Mouse (Mus musculus) forebrain, embryonic 16.5 days (tissue): ENCODE measurements around the gene Grid1. TPM values are rescaled to one million over a fixed set of nuclear protein-coding genes. Genes with fewer than 3 reads are reported as not detected.

ENCODE experiments used
- ATAC-seq: fragments of 200-750 bp; cut with Nextera tagmentation; 2 replicates; pipeline ENCODE4 v1.8.0; 2017; ENCODE audit warnings: mild to moderate bottlenecking, moderate library complexity
- H3K27ac ChIP-seq: fragments of 300-500 bp; sonication (generic); 2 replicates; pipeline ENCODE4 v1.5.1; 2014; ENCODE audit warnings: low read length, control low read depth
- H3K27me3 ChIP-seq: fragments of 300-500 bp; sonication (generic); replicated peaks from 2 replicates; pipeline ENCODE4 v1.6.1; 2014; ENCODE audit warnings: low read length; ENCODE audit not compliant: control insufficient read depth, insufficient read depth
- H3K36me3 ChIP-seq: fragments of 300-500 bp; sonication (generic); 2 replicates; pipeline ENCODE4 v1.6.1; 2014; ENCODE audit not compliant: control insufficient read depth, insufficient read depth
- H3K4me1 ChIP-seq: fragments of 300-500 bp; sonication (generic); replicated peaks from 2 replicates; pipeline ENCODE4 v1.6.1; 2014; ENCODE audit warnings: low read length; ENCODE audit not compliant: control insufficient read depth, insufficient read depth
- H3K4me2 ChIP-seq: fragments of 300-500 bp; sonication (generic); 2 replicates; pipeline ENCODE4 v1.6.1; 2014; ENCODE audit warnings: mild to moderate bottlenecking, low read length, control low read depth
- H3K4me3 ChIP-seq: fragments of 300-500 bp; sonication (generic); replicated peaks from 2 replicates; pipeline ENCODE4 v1.5.1; 2014; ENCODE audit warnings: mild to moderate bottlenecking, low read length, control low read depth
- H3K9ac ChIP-seq: fragments of 300-500 bp; sonication (generic); replicated peaks from 2 replicates; pipeline ENCODE4 v1.6.1; 2014; ENCODE audit warnings: low read depth, low read length, control low read depth
- H3K9me3 ChIP-seq: fragments of 300-500 bp; sonication (generic); 2 replicates; pipeline ENCODE4 v1.6.1; 2016; ENCODE audit warnings: low read length; ENCODE audit not compliant: control insufficient read depth
- WGBS: fragments of 180-500 bp; shearing (Covaris S2); extraction: QIAGEN DNeasy Blood & Tissue Kit; methylation state at CpG from one replicate; pipeline ENCODE4 v1.1.7; 2014; 5-methylcytosine and 5-hydroxymethylcytosine counted together
- polyA plus RNA-seq: library from polyadenylated mRNA; unstranded; fragments of >200 nt; fragmentation: Nextera tagmentation; extraction: Ambion mirVana; gene quantifications from 2 replicates; pipeline ENCODE4 v1.2.1, GENCODE M21; 2015

Grid1 gene
- polyA plus RNA-seq, 1 experiment from 2014 or later = 4.5 TPM

DNA sequence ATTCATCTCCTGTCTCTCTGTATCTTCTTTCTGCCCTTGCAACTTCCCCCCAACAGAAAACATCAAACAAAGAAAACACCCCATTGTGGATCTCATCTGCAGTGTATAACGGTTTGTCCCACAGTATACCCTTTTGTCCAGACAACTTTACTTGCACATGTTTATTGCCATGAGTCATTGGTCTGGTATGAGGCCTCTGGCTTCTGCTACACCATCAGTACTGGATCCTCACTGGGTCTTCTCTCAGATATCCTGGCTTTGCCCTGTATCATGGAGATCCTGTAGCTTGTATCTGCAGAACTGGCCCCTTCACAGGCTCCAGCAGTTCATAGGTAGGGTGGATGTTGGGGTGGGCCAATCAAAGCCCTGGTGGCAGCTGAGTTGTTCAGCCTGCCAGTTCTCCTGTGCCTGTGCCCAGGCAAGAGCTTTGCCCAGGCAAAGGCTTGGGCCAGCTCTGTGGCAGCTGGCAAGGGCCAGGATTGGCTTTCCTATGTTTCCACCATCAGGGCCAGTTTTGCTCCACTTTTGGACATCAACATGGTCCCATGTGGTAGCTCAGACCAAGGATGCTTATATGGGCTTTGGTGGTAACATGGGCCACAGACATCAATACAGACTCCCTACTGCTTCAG, 26.4 kb upstream of the Grid1 start:
- H3K9ac ChIP-seq = no peak overlapping the region
- ATAC-seq = no peak
- no peaks in the 10 kb centered on the region for H3K27me3 ChIP-seq
- H3K27ac ChIP-seq = no peak overlapping the region
- no peak overlapping the region for H3K4me2 ChIP-seq
- 78% methylated on average over 1 of the region's 1 CpGs for WGBS
- H3K36me3 ChIP-seq = no peaks in the 10 kb centered on the region
- no peaks in the 10 kb centered on the region for H3K4me1 ChIP-seq
- no peaks in the 10 kb centered on the region for H3K9me3 ChIP-seq
- H3K4me3 ChIP-seq = no peak overlapping the region

DNA sequence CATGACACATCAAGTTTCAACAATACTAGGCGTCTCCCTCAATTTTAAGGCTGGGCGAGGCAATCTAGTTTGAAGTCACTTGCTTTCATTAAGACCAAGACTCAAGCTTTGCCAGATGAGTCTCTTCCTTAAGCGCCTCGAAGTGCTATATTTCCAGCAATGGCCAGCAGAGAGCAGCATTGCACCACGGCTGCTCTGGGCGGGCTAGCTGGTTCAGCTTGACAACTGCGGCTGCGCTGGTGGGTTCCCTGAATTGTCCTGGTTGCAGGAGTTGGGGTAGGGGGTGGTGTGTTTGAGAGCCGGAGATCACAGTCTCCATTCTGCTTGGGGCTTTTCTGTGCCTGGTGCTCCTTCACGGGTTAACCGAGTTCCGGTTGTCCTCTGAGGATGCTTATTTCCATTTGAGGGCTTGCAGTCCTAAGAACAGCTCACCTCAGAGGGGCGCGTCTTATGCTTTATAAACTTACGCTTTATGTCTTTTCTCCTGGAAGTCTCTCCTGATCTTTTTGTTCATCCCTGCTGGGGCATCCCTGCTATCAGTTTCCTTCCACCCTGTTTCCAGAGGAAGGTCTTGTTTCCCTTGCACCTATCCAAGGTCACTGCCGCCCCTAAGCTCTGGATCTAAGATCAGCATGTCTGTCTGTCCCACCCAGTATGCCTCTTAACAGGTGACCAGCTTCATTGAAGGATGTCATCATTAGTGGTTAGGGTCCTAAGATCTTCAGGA, 9.0 kb upstream of the Grid1 start:
- peak overlapping the region; percentile 26 for H3K4me3 ChIP-seq
- no peaks in the 10 kb centered on the region for H3K36me3 ChIP-seq
- peaks cover 5% of the 10 kb centered on the region for H3K27me3 ChIP-seq
- 17% methylated on average over 16 of the region's 16 CpGs for WGBS
- peak; percentile 92 for ATAC-seq
- H3K9me3 ChIP-seq = no peaks in the 10 kb centered on the region
- H3K4me1 ChIP-seq = peaks cover 5% of the 10 kb centered on the region
- no peak overlapping the region for H3K27ac ChIP-seq
- peak overlapping the region; percentile 51 for H3K4me2 ChIP-seq
- H3K9ac ChIP-seq = peak overlapping the region; percentile 19; the same call in 1 of the 2 replicates

DNA sequence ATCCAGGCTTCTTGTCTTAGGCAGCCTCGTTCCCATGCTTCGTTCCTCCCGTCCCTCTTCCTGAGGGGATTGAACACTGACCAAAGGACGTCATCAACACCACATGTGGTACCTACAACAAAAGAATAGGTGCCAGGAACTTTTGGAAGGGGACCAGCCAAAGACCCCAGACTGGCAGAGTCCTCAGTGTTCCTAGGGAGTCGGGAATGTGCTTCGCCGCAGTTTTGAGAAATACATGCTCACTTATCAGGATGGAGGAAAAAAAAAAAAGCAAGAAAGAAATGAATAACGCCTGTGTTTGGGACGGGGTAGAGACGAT, 8.5 kb upstream of the Grid1 start:
- Histone ChIP-seq H3K4me3 (no peak overlapping the region), H3K4me2 (no peak overlapping the region; the same call in 1 of the 2 replicates), H3K4me1 (peaks cover 5% of the 10 kb centered on the region), H3K9ac (no peak overlapping the region; the same call in 1 of the 2 replicates), H3K36me3 (no peaks in the 10 kb centered on the region), H3K27ac (no peak overlapping the region), H3K27me3 (peaks cover 10% of the 10 kb centered on the region), H3K9me3 (no peaks in the 10 kb centered on the region)
- 65% methylated on average over 10 of the region's 10 CpGs for WGBS
- ATAC-seq = 0 out of 2 replicates have a peak, but pooled peaks have one; percentile 21

DNA sequence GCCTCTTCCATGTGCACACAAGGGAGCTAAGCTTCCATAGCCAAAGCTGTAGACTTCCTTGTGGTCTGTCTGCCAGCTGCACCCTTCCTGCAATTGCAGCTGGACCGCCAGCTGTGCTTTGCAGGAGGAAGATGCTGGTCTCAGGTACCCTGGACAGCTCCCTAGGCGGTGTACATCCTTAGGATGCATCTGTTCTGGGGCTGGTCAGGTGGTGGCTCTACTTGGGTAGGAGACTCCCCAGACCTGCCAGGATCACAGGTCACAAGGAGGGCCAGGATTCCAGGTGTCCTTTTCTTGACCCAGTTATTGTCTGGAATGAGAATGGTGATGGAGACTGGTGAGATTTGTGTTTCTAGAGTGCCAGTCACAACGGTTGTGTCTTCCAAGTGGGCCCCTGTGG, 3.6 kb upstream of the Grid1 start:
- H3K4me1 ChIP-seq = peaks cover 16% of the 10 kb centered on the region
- no peaks in the 10 kb centered on the region for H3K9me3 ChIP-seq
- H3K9ac ChIP-seq = no peak overlapping the region
- H3K4me3 ChIP-seq = no peak overlapping the region
- peaks cover 37% of the 10 kb centered on the region for H3K27me3 ChIP-seq
- no peak overlapping the region for H3K4me2 ChIP-seq
- WGBS = 57% methylated on average over 3 of the region's 3 CpGs
- H3K27ac ChIP-seq = no peak overlapping the region
- no peak for ATAC-seq
- H3K36me3 ChIP-seq = no peaks in the 10 kb centered on the region

DNA sequence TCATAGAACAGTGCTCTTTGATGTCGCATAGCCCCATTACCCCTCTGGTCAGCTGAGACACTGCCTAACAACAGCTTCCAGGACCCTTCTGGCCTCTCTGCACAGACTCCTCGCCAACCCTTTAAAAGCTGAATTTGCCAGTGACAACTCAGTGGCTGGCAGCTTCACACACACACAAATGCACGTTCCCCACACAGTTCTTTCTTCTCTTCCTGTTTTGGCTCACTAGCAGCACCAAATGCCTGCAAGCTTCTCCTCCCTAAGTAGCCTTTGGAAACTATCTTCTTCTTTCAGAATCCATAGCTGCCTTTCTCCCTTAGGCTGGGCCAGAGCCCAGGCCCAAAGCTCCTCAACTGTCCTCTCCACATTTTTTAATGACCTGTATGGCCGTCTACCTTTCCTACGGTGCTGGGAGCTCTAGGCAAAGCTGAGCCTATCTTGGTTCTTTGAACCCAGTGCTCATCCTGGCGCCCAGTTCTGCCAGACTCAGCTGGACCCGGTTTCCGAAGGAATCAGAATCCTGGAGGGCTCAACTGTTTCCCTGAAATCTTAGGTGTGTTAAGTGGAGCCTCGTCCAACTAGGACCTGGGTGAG, 1.4 kb upstream of the Grid1 start:
- 5% methylated on average over 9 of the region's 9 CpGs for WGBS
- Histone ChIP-seq H3K27ac (no peak overlapping the region), H3K36me3 (no peaks in the 10 kb centered on the region), H3K27me3 (peaks cover 51% of the 10 kb centered on the region), H3K9ac (peak overlapping the region; percentile 81), H3K4me3 (peak overlapping the region; percentile 72), H3K9me3 (no peaks in the 10 kb centered on the region), H3K4me2 (peak overlapping the region; percentile 84), H3K4me1 (peaks cover 29% of the 10 kb centered on the region)
- ATAC-seq = no peak

DNA sequence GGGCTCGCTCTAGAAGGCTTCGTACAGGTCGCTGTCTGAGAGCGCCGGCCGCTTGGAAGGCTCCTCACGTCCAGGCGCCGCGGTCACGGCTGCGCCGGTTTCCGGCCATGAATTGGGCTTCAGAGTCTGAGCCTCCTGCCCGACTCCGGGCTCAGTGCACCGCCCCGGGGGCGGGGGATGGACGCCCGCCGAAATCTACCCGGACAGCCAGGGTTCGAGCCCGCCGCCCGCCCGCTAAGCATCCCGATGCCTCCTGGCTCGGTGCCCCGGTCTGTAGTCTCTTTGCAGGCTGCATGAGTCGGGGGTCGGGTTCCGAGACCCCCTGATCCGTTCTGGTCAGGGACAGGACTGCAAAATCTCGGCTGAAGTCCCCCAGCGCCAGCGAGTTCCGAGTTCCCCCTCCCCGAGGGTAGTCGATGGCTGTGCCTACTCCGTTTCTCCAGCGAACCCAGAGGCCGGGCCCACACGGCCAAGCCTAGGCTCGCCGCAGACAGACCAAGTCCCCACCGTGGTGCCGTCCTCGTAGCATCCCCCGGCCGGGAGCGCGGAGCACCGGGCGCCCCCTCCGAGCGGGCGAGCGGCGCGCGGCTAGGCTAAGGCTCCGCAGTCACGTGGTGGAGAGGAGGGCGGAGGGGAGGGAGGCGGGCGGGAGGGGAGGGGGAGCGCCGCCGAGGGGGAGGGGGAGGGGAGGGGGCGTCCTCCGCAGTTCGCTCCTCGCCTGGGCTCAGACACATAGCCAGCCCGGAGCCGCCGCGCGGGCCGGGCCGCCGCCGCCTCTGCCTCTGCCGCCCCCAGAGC, 588 bp upstream of the Grid1 start:
- peaks cover 32% of the 10 kb centered on the region for H3K4me1 ChIP-seq
- H3K9me3 ChIP-seq = no peaks in the 10 kb centered on the region
- no peaks in the 10 kb centered on the region for H3K36me3 ChIP-seq
- under 1% methylated on average over 54 of the region's 85 CpGs for WGBS
- peak overlapping the region; percentile 72 for H3K4me3 ChIP-seq
- H3K27ac ChIP-seq = peak overlapping the region; percentile 66
- peaks cover 51% of the 10 kb centered on the region for H3K27me3 ChIP-seq
- peak; percentile 75 for ATAC-seq
- peak overlapping the region; percentile 81 for H3K9ac ChIP-seq
- H3K4me2 ChIP-seq = peak overlapping the region; percentile 84

DNA sequence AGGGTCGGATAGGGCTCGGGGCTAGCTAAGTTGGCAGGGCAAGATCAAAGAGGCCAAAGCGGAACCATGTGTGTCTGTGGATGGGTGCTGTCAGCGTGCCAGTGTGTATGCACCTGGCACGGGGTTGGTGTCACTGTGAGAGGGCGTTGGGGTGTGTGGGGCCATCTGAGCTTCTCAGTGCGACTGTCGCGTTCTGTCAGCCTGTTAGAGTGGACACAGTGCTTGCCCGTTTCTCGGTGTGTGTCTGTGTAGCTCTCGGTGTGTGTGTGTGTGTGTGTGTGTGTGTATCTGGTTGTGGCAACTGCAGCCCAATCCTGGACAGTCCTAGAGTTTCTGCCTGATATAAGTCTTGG, 721 bp downstream of the Grid1 start:
- peak overlapping the region; percentile 72 for H3K4me3 ChIP-seq
- no peaks in the 10 kb centered on the region for H3K36me3 ChIP-seq
- no peaks in the 10 kb centered on the region for H3K9me3 ChIP-seq
- peaks cover 32% of the 10 kb centered on the region for H3K4me1 ChIP-seq
- peaks cover 51% of the 10 kb centered on the region for H3K27me3 ChIP-seq
- WGBS = 0% methylated on average over 12 of the region's 12 CpGs
- no peak overlapping the region for H3K27ac ChIP-seq
- peak overlapping the region; percentile 81 for H3K9ac ChIP-seq
- no peak; the same call in 1 of the 2 replicates for ATAC-seq
- H3K4me2 ChIP-seq = peak overlapping the region; percentile 84

DNA sequence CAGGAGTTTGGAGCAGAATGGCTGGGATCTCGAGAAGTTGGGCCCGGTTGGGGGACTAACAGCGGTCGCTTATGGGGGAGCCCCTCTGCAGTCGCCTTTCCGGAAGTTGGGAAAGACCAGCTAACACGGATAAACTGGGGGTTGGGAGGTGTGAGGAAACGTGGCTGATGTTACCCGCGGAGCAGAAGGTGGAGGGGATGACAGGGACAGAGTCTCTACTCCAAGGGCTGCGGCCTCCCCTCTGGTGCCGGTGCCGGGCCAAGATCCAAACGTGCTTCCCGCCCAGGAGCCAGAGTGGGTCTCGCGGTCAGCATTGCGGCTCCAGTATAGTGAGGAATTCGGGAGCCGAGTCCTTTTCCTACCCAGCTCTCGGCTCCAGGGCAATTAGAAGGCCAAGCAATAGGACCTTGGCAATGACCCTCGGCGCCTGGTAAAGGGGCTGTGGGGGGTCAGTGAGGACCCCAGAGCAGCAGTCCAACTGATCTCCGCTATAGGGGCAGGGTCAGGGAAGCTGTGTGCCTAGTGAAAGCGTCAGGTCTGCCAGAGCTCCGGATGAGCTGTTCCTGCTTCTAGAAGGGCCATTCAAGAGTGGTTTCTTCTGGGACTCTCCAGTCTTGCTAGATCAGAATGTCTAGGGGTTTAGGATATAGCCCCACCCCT, 1.4 kb downstream of the Grid1 start:
- no peaks in the 10 kb centered on the region for H3K36me3 ChIP-seq
- peaks cover 45% of the 10 kb centered on the region for H3K27me3 ChIP-seq
- WGBS = 4% methylated on average over 26 of the region's 26 CpGs
- peak overlapping the region; percentile 81 for H3K9ac ChIP-seq
- peaks cover 33% of the 10 kb centered on the region for H3K4me1 ChIP-seq
- no peak overlapping the region for H3K27ac ChIP-seq
- peak overlapping the region; percentile 72 for H3K4me3 ChIP-seq
- H3K4me2 ChIP-seq = peak overlapping the region; percentile 84
- ATAC-seq = no peak
- no peaks in the 10 kb centered on the region for H3K9me3 ChIP-seq
